Mouse (Mus musculus) layer of hippocampus, adult 18-20 months (tissue): ENCODE data around the gene Gm45711. TPM values are rescaled to one million over a fixed set of nuclear protein-coding genes. Genes with fewer than 3 reads are reported as not detected.
A peak's percentile ranks its signal among the peaks of the same experiment; 100 is the strongest.

Experiments
- DNase-seq, 2 experiments: peaks; one replicate each; pipeline ENCODE4 v3.0.0; 2022; ENCODE audit warnings: low spot score in 2 of 2
- long read RNA-seq: library from polyadenylated mRNA; stranded (forward); transcript quantifications from one replicate; pipeline ENCODE4 v2.0.0, GENCODE M21; 2021
- total RNA-seq, 2 experiments: library from RNA; stranded (reverse); gene quantifications; 2 replicates each; pipeline ENCODE4 v1.2.3; 2021

Gene Gm45711
- total RNA-seq = not detected
- long read RNA-seq = 0 reads

- DNase-seq = peak in 1 of 2 experiments; percentile 20
These were observed at the start of gene Gm45711, which contains the start of gene Cmtm1 for GRCm38 (mm10) chr8:104309441-104310155. Gene Gm45711 (minus strand): TSS chr8:104310081. Gene Cmtm1 (minus strand): TSS chr8:104310145.

- no peak for DNase-seq
These were observed 48.8 kb upstream of the Gm45711 start for GRCm38 (mm10) chr8:104358637-104359036.

- DNase-seq = no peak
These were observed 44.6 kb upstream of the Gm45711 start for GRCm38 (mm10) chr8:104354504-104354903.

GRCm38 (mm10) chr8:104353186-104353585 lies 43.3 kb upstream of the Gm45711 start:
- DNase-seq = no peak

GRCm38 (mm10) chr8:104350047-104350446 lies 40.2 kb upstream of the Gm45711 start:
- no peak for DNase-seq

- no peak for DNase-seq
These were observed 39.1 kb upstream of the Gm45711 start for GRCm38 (mm10) chr8:104348971-104349370.

GRCm38 (mm10) chr8:104346706-104347105 lies 36.8 kb upstream of the Gm45711 start:
- DNase-seq = no peak

- no peak for DNase-seq
These were observed 34.7 kb upstream of the Gm45711 start for GRCm38 (mm10) chr8:104344622-104345021.

- DNase-seq = peak; percentile 65 to 85
These were observed 34.1 kb upstream of the Gm45711 start for GRCm38 (mm10) chr8:104343957-104344356.

GRCm38 (mm10) chr8:104342426-104342825 lies 32.5 kb upstream of the Gm45711 start:
- no peak for DNase-seq

- no peak for DNase-seq
These were observed 31.8 kb upstream of the Gm45711 start for GRCm38 (mm10) chr8:104341678-104342077.

GRCm38 (mm10) chr8:104341106-104341561 lies 31.3 kb upstream of the Gm45711 start:
- peak in 1 of 2 experiments; percentile 21 for DNase-seq

GRCm38 (mm10) chr8:104340233-104341105 lies 30.6 kb upstream of the Gm45711 start:
- peak; percentile 42 to 59 for DNase-seq

GRCm38 (mm10) chr8:104339983-104340232 lies 30.0 kb upstream of the Gm45711 start:
- no peak for DNase-seq

- DNase-seq = peak in 1 of 2 experiments; percentile 19
These were observed 29.5 kb upstream of the Gm45711 start, which contains the start of gene Cmtm3 for GRCm38 (mm10) chr8:104339229-104339982. Gene Cmtm3 (plus strand): TSS chr8:104339410.

GRCm38 (mm10) chr8:104337890-104338289 lies 28.0 kb upstream of the Gm45711 start:
- no peak for DNase-seq

GRCm38 (mm10) chr8:104336806-104337205 lies 26.9 kb upstream of the Gm45711 start:
- no peak for DNase-seq

- no peak for DNase-seq
These were observed 24.3 kb upstream of the Gm45711 start for GRCm38 (mm10) chr8:104334196-104334595.

GRCm38 (mm10) chr8:104333786-104334185 lies 23.9 kb upstream of the Gm45711 start:
- DNase-seq = no peak

GRCm38 (mm10) chr8:104332665-104333631 lies 23.1 kb upstream of the Gm45711 start:
- no peak for DNase-seq
